Mouse (Mus musculus) intestine, embryonic 14.5 days (tissue): ENCODE results near the gene Atat1. TPM values are rescaled to one million over a fixed set of nuclear protein-coding genes. Genes with fewer than 3 reads are reported as not detected.

Experiments
- ATAC-seq: fragments of 200-750 bp; cut with Nextera tagmentation; replicated peaks from 2 replicates; pipeline ENCODE4 v1.8.0; 2017; ENCODE audit warnings: low read depth, moderate number of reproducible peaks, moderate TSS enrichment, moderate library complexity; ENCODE audit not compliant: low FRiP score, low TSS enrichment
- DNase-seq: peaks from one replicate; pipeline ENCODE4 v3.0.0-alpha.2; 2018; ENCODE audit warnings: low spot score
- H3K27ac ChIP-seq: fragments of 300-500 bp; sonication (generic); 2 replicates; pipeline ENCODE4 v1.5.1; 2014; ENCODE audit warnings: low read depth, mild to moderate bottlenecking, control low read depth
- H3K27me3 ChIP-seq: fragments of 300-500 bp; sonication (generic); replicated peaks from 2 replicates; pipeline ENCODE4 v1.6.1; 2014; ENCODE audit warnings: low read length, control low read depth; ENCODE audit not compliant: control insufficient read depth, insufficient read depth
- H3K36me3 ChIP-seq: fragments of 300-500 bp; sonication (generic); 2 replicates; pipeline ENCODE4 v1.6.1; 2014; ENCODE audit warnings: low read length, control low read depth; ENCODE audit not compliant: control insufficient read depth, insufficient read depth
- H3K4me1 ChIP-seq: fragments of 300-500 bp; sonication (generic); replicated peaks from 2 replicates; pipeline ENCODE4 v1.6.1; 2014; ENCODE audit warnings: low read length, control low read depth, mixed read lengths; ENCODE audit not compliant: control insufficient read depth, insufficient read depth
- H3K4me2 ChIP-seq: fragments of 300-500 bp; sonication (generic); 2 replicates; pipeline ENCODE4 v1.6.1; 2014; ENCODE audit warnings: low read length
- H3K4me3 ChIP-seq: fragments of 300-500 bp; sonication (generic); 2 replicates; pipeline ENCODE4 v1.5.1; 2014; ENCODE audit warnings: low read depth, low read length, control low read depth, mixed read lengths
- H3K9ac ChIP-seq: fragments of 300-500 bp; sonication (generic); 2 replicates; pipeline ENCODE4 v1.6.1; 2014; ENCODE audit warnings: mild to moderate bottlenecking, low read length
- H3K9me3 ChIP-seq: fragments of 300-500 bp; sonication (generic); 2 replicates; pipeline ENCODE4 v1.6.1; 2016; ENCODE audit warnings: low read length, control low read depth; ENCODE audit not compliant: control insufficient read depth
- WGBS: fragments of 180-500 bp; shearing (Covaris S2); extraction: QIAGEN DNeasy Blood & Tissue Kit; methylation state at CpG from one replicate; pipeline ENCODE4 v1.1.7; 2014; 5-methylcytosine and 5-hydroxymethylcytosine counted together
- polyA plus RNA-seq: library from polyadenylated mRNA; unstranded; fragments of >200 nt; fragmentation: Nextera tagmentation; extraction: Ambion mirVana; gene quantifications from 2 replicates; pipeline ENCODE4 v1.2.1, GENCODE M21; 2014

Atat1 gene
- polyA plus RNA-seq, 1 experiment from 2014 or later: 68.5 TPM

GRCm38 (mm10) chr17:35914975-35915374, 5.1 kb upstream of the Atat1 start:
- WGBS: 80% methylated on average over 6 of the region's 6 CpGs
- H3K4me1 ChIP-seq: peaks cover 14% of the 10 kb centered on the region
- no peak overlapping the region for H3K27ac ChIP-seq
- H3K4me2 ChIP-seq: peak overlapping the region; percentile 72
- H3K36me3 ChIP-seq: peaks cover 44% of the 10 kb centered on the region
- no peaks in the 10 kb centered on the region for H3K9me3 ChIP-seq
- DNase-seq (no peak), ATAC-seq (no peak)
- H3K27me3 ChIP-seq: no peaks in the 10 kb centered on the region
- peak overlapping the region; percentile 60; the same call in 1 of the 2 replicates for H3K4me3 ChIP-seq
- no peak overlapping the region; the same call in 1 of the 2 replicates for H3K9ac ChIP-seq

GRCm38 (mm10) chr17:35909186-35909918, 523 bp downstream of the Atat1 start:
- peak overlapping the region; percentile 73; the same call in 1 of the 2 replicates for H3K27ac ChIP-seq
- no peaks in the 10 kb centered on the region for H3K9me3 ChIP-seq
- H3K4me3 ChIP-seq: peak overlapping the region; percentile 53
- peak overlapping the region; percentile 97 for H3K4me2 ChIP-seq
- 13% methylated on average over 20 of the region's 20 CpGs for WGBS
- ATAC-seq: peak; percentile 33
- H3K4me1 ChIP-seq: peaks cover 10% of the 10 kb centered on the region
- H3K36me3 ChIP-seq: peaks cover 74% of the 10 kb centered on the region
- DNase-seq: no peak
- peak overlapping the region; percentile 59 for H3K9ac ChIP-seq
- H3K27me3 ChIP-seq: no peaks in the 10 kb centered on the region

- Histone ChIP-seq H3K36me3 (peaks cover 74% of the 10 kb centered on the region), H3K9me3 (no peaks in the 10 kb centered on the region), H3K4me1 (peaks cover 10% of the 10 kb centered on the region), H3K9ac (no peak overlapping the region), H3K27me3 (no peaks in the 10 kb centered on the region), H3K4me2 (no peak overlapping the region), H3K4me3 (no peak overlapping the region), H3K27ac (no peak overlapping the region)
- ATAC-seq: no peak
- no peak for DNase-seq
- 78% methylated on average over 2 of the region's 2 CpGs for WGBS
Measured at GRCm38 (mm10) chr17:35907609-35908008, 2.3 kb downstream of the Atat1 start.

GRCm38 (mm10) chr17:35905587-35905986, 4.3 kb downstream of the Atat1 start:
- Histone ChIP-seq H3K4me1 (peaks cover 10% of the 10 kb centered on the region), H3K27ac (no peak overlapping the region), H3K9me3 (no peaks in the 10 kb centered on the region), H3K4me2 (no peak overlapping the region), H3K9ac (no peak overlapping the region), H3K27me3 (no peaks in the 10 kb centered on the region), H3K36me3 (peaks cover 66% of the 10 kb centered on the region), H3K4me3 (no peak overlapping the region)
- DNase-seq: no peak
- 91% methylated on average over 1 of the region's 1 CpGs for WGBS
- no peak for ATAC-seq

- H3K4me2 ChIP-seq: no peak overlapping the region
Measured at GRCm38 (mm10) chr17:35903992-35904355, 5.9 kb downstream of the Atat1 start.

GRCm38 (mm10) chr17:35903343-35903991, 6.4 kb downstream of the Atat1 start:
- WGBS: 93% methylated on average over 9 of the region's 9 CpGs
- ATAC-seq (no peak), DNase-seq (no peak)
- Histone ChIP-seq H3K9me3 (no peaks in the 10 kb centered on the region), H3K4me1 (peaks cover under 1% of the 10 kb centered on the region; the same call in 1 of the 2 replicates), H3K4me3 (no peak overlapping the region), H3K9ac (no peak overlapping the region), H3K27me3 (no peaks in the 10 kb centered on the region), H3K36me3 (peaks cover 84% of the 10 kb centered on the region), H3K4me2 (no peak overlapping the region), H3K27ac (no peak overlapping the region)

More at GRCm38 (mm10) chr17:35903992-35904355, 5.9 kb downstream of the Atat1 start:
- no peak for DNase-seq
- ATAC-seq: no peak
- H3K27me3 ChIP-seq: no peaks in the 10 kb centered on the region
- H3K36me3 ChIP-seq: peaks cover 81% of the 10 kb centered on the region
- H3K9me3 ChIP-seq: no peaks in the 10 kb centered on the region
- H3K27ac ChIP-seq: no peak overlapping the region
- H3K4me1 ChIP-seq: peaks cover 6% of the 10 kb centered on the region
- H3K4me3 ChIP-seq: no peak overlapping the region
- H3K9ac ChIP-seq: no peak overlapping the region
- whole genome bisulfite sequencing: 81% methylated on average over 4 of the region's 4 CpGs

- no peak for DNase-seq
- H3K36me3 ChIP-seq: peaks cover 63% of the 10 kb centered on the region
- H3K27me3 ChIP-seq: no peaks in the 10 kb centered on the region
- H3K27ac ChIP-seq: no peak overlapping the region
- peaks cover 13% of the 10 kb centered on the region for H3K4me1 ChIP-seq
- H3K4me2 ChIP-seq: no peak overlapping the region
- H3K9ac ChIP-seq: no peak overlapping the region
- 82% methylated on average over 3 of the region's 3 CpGs for WGBS
- no peak overlapping the region for H3K4me3 ChIP-seq
- no peak for ATAC-seq
- no peaks in the 10 kb centered on the region for H3K9me3 ChIP-seq
Measured at GRCm38 (mm10) chr17:35900636-35901035, 9.2 kb downstream of the Atat1 start.

GRCm38 (mm10) chr17:35897644-35898573, 12.0 kb downstream of the Atat1 start:
- peaks cover 54% of the 10 kb centered on the region for H3K36me3 ChIP-seq
- H3K9me3 ChIP-seq: no peaks in the 10 kb centered on the region
- peaks cover 14% of the 10 kb centered on the region for H3K4me1 ChIP-seq
- no peaks in the 10 kb centered on the region for H3K27me3 ChIP-seq
- H3K9ac ChIP-seq: peak overlapping the region; percentile 22; the same call in 1 of the 2 replicates
- ATAC-seq: peak; percentile 62
- peak overlapping the region; percentile 84; the same call in 1 of the 2 replicates for H3K4me3 ChIP-seq
- 41% methylated on average over 23 of the region's 23 CpGs for WGBS
- H3K4me2 ChIP-seq: peak overlapping the region; percentile 99
- H3K27ac ChIP-seq: no peak overlapping the region
- peak; percentile 63 for DNase-seq
